ENCODE assay signal across 18 mouse cellular contexts in the genomic region with DNA sequence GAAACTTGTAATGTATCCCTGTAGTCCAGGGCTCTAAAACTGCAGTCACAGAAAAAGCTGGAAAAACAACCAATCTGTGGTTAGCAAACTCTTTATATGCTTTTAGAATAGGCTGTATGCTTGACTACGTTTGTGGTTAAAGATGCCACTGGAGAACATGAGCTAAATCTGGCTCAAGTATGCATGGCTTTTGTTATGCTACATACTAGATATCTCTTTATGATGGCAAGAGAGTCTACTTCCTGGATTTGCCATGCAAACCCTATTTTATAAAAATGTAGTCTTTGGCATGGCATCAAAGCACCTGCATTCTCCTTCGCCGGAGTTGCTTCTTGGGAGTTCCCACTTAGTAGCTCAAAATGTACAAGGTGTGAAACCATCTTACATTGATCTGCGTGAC.
DNase-seq lines count a peak whose midpoint lies in the region; ATAC-seq lines count a peak whose summit lies in the region.
"Had no signal": no experiment of that assay in that cellular context is flagged by ENCODE, and none has a peak within 500 bp of the region (broad histone marks: within the 10 kb centered on the region; RNA-seq: fewer than 3 reads in every experiment).

No protein-coding gene starts in this region.

- H3K4me2 ChIP-seq in embryonic facial prominence, embryonic 14.5 days (ENCODE audit: low read depth, low read length) = no peak overlapping the region

- H3K36me3 ChIP-seq in embryonic facial prominence, embryonic 14.5 days (ENCODE audit: control insufficient read depth, insufficient read depth, low read length) = no peaks in the 10 kb centered on the region
- H3K36me3 ChIP-seq in embryonic facial prominence, embryonic 10.5 days (replicated peaks) = no peaks in the 10 kb centered on the region
- H3K36me3 ChIP-seq: G1E had no signal

- WGBS in embryonic facial prominence, embryonic 14.5 days = 67% methylated on average over 4 of the region's 4 CpGs
- 91% methylated on average over 4 of the region's 4 CpGs for WGBS in embryonic facial prominence, embryonic 10.5 days

- H3K27ac ChIP-seq in embryonic facial prominence, embryonic 14.5 days (replicated peaks; ENCODE audit: low read depth, low read length) = no peak overlapping the region
- no peak overlapping the region for H3K27ac ChIP-seq in embryonic facial prominence, embryonic 10.5 days (replicated peaks)

- H3K27me3 ChIP-seq in embryonic facial prominence, embryonic 14.5 days (replicated peaks; ENCODE audit: control insufficient read depth, insufficient read depth, low read length) = no peaks in the 10 kb centered on the region
- H3K27me3 ChIP-seq in embryonic facial prominence, embryonic 10.5 days (replicated peaks; ENCODE audit: low read depth, poor library complexity, severe bottlenecking) = no peaks in the 10 kb centered on the region
- H3K27me3 ChIP-seq: CH12.LX had no signal

- no peaks in the 10 kb centered on the region for H3K9me3 ChIP-seq in embryonic facial prominence, embryonic 14.5 days (ENCODE audit: control insufficient read depth, low read length)
- no peaks in the 10 kb centered on the region for H3K9me3 ChIP-seq in embryonic facial prominence, embryonic 10.5 days

- no peak overlapping the region for H3K4me3 ChIP-seq in embryonic facial prominence, embryonic 14.5 days (ENCODE audit: low read depth, low read length)
- no peak overlapping the region for H3K4me3 ChIP-seq in embryonic facial prominence, embryonic 10.5 days

- no peaks in the 10 kb centered on the region for H3K4me1 ChIP-seq in embryonic facial prominence, embryonic 14.5 days (ENCODE audit: control insufficient read depth, insufficient read depth, low read length)
- no peaks in the 10 kb centered on the region for H3K4me1 ChIP-seq in embryonic facial prominence, embryonic 10.5 days

- DNase-seq in embryonic facial prominence, embryonic 14.5 days (ENCODE audit: low spot score) = peak; percentile 72
- DNase-seq in embryonic facial prominence, embryonic 10.5 days (ENCODE audit: low spot score) = no peak
- DNase-seq: adrenal gland, adult 2 months; adrenal gland, adult 8-10 months; adrenal gland, postnatal 10 days; adrenal gland, postnatal 14 days; adrenal gland, postnatal 25 days; adrenal gland, postnatal 36 days; B cell, adult 2 months; cerebellum, adult 11 months; cerebellum, adult 11-12 months; cerebellum, adult 18-20 months; cerebellum, adult 2 months had no signal

- ATAC-seq in embryonic facial prominence, embryonic 14.5 days (ENCODE audit: low read depth) = peak; percentile 55; the same call in 1 of the 2 replicates
- ATAC-seq: activated CD4-positive, CD25-positive, alpha-beta regulatory T cell, adult 4 months; CD4-positive, CD25-positive, alpha-beta regulatory T cell, adult 4 months; Patski had no signal

- H3K9ac ChIP-seq in embryonic facial prominence, embryonic 14.5 days (ENCODE audit: low read depth, low read length) = no peak overlapping the region
